Mouse (Mus musculus) G1E (cell line): ENCODE measurements at regions not wholly inside any gene's neighbourhood (a gene's known extent, or its start where the extent isn't known, plus 50 kb on each side); places are given as distances from the start of the nearest gene placed in this dataset.

ENCODE experiments used
- CTCF ChIP-seq: IDR thresholded peaks from 2 replicates; pipeline ENCODE4 v1.5.1; 2012; ENCODE audit warnings: low read depth, low read length, inconsistent platforms, mixed read lengths
- POLR2AphosphoS5 ChIP-seq: IDR thresholded peaks from 2 replicates; pipeline ENCODE4 v1.6.1; 2012; ENCODE audit warnings: low read depth, low read length, inconsistent platforms; ENCODE audit not compliant: insufficient replicate concordance

DNA sequence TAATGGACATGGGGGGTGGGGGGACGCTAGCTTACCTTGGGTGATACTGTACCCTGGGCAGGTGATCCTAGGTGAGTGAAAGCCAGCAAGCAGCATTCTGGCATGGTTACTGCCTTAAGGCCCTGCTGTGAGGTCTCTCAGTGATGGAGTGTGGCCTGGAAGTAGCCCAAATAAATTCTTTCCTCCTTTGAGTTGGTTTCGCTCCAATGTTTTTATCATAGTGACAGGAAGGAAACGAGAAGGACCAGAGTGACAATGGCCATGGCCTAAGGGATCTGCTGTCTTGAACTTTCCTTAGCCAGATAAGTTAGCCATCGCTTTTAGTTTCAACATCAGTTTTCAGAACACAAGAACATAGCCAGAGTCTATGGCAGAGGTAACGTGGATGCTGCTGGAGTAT is 282.7 kb downstream of the Cxcl12 start:
- no peak for TF ChIP-seq CTCF
- no peak for TF ChIP-seq POLR2AphosphoS5
